Mouse (Mus musculus) spleen, postnatal 10 days (tissue): ENCODE results near the gene Fubp1.

Experiments
- DNase-seq, 2 experiments: peaks; one replicate each; pipeline ENCODE4 v3.0.0; 2021 to 2022; ENCODE audit warnings: low spot score in 2 of 2

The Fubp1 gene

DNA sequence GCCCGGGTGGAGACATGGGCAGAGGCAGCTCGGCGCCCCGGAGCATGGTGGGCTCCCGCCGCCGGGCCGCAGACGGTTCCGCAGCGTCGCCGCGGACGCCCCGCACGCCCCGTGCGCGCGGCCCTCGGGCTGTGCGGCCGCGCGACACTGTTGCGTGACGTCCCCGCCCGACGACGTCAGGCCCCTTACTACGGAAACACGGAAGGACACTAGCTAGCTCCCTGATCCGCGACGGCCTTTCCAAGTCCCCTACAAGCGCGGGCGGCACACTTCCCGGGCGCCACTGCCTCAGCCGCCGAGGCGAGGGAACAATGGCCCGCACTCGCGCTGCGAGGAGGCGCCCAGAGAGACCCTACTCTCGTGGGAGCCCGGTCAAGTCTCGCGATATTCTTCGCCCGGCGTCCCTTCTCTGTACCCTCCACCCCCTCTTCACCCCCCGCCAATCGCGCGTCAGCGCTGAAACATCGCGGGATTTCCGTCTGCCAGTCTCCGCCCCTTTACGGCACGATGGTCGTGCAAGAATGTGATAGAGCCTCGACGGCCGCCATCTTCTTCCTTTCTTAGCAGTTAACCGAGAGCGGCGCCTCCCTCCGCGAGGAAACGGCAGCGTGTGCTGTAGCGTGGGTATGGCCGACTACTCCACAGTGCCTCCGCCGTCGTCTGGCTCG is at the start of gene Fubp1, which contains the start of gene Dnajb4:
TSS of gene Fubp1 (plus strand) at position 456 of the 668 bp plus-strand sequence.
TSS of gene Dnajb4 (minus strand) at position 336 of the 668 bp plus-strand sequence.
- DNase-seq: peak; percentile 100

- no peak for DNase-seq
Observed at GRCm38 (mm10) chr3:152160607-152161006, 49.6 kb upstream of the Fubp1 start.

GRCm38 (mm10) chr3:152163320-152163719 is 46.9 kb upstream of the Fubp1 start:
- no peak for DNase-seq

DNA sequence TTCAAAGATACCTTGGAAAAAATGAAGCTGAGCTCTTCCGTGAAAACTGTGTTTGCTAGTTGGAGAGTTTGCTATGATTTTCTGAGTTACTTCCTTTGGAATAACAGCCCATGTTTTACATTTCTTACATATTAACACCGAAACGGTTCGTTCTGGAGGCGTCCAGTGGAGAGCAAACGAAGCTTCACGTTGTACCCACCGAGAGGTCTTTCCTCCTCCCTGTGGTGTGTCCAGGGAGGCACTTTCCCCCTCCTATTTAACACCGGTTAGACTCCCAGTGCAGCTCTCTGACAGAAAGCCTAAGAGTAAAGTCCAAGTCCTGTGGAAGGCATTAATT is 45.2 kb upstream of the Fubp1 start:
- DNase-seq: no peak

DNA sequence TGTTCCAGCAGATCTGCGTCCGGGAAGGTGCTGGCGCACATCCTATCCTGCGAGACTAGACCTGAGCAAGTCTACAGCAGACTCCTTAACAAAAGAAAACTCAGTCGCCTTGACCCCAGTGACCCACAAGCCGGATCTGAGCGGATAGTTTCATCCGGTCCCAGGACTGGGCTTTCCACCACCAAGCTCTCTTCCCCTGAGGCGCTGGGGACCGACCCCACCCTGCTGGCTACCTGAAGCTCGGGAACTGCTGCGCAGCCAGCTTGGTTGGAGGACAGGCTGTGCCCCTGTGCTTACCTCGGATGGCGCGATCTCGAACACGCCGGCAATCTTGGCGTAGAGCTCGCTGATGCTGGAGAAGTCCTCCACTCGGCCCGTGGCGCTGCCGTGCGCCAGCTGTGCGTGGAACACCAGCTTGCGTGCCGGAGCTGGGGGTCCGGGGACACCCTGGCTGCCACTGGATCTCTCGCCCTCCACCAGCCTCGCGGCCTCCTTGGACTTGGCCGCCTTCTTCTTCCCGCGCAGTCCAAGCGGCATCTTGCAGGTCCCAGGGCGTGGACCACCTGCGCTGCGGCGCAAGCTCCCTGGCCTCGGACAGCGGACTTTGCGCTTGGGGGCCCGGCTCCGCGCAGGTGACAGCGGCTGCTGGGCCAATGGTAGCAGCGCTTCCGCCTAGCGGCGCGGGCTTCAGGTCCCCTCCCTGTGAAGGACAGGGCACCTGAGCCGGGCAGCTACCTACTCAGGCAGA is 44.7 kb upstream of the Fubp1 start:
- no peak for DNase-seq

DNA sequence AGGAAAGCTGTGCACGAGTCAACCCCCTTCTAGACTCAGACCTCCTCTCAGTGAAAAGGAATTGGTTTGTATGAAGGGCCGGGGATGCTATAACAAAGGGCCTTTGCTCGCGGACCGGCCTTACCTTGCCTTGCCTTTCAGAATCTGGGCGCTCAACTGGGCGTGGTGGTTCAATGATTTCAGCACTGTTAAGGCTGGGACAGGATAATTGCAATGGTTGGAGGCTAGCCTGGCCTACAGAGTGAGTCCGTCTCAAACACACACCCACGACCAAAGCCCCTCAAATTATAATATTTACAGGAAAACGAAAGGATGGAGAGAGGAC is 44.2 kb upstream of the Fubp1 start, which contains the start of gene Gipc2:
TSS of gene Gipc2 (minus strand) at position 132 of the 325 bp plus-strand sequence.
- DNase-seq: no peak

DNA sequence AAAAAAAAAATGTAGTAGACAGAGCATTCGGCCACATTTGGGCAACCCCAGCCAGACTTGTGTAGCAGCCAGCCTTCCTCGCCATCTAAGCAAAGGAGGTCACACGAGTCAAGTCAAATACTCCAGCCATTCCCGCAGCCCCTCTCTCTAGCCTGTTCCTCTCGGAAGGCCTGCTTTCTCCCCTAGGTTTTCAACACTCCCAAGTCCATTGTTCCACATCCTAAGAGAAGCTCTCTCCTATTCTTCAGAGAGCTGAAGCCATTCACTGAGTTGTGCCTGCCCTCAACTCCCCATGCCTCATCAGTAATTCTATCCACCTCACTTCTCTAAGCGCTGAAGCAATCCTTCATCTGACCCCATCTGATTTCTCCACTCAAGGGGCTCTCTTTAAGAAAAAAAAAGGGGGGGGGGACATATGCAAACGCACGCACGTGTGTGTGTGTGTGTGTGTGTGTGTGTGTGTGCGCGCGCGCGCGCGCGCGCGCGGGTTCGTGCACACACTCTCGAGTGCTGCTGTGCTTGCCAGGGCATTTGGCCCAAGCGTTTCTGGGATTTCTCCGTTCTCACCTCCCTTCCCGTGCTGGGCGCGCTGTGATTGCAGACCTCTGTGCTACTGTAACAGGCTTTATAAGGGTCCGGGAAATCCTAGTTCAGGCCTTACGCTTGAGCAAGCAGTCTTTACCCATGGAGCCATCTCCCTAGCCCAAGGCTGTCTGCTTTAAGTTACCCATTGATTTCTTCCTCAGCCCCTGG is 43.3 kb upstream of the Fubp1 start:
- no peak for DNase-seq

DNA sequence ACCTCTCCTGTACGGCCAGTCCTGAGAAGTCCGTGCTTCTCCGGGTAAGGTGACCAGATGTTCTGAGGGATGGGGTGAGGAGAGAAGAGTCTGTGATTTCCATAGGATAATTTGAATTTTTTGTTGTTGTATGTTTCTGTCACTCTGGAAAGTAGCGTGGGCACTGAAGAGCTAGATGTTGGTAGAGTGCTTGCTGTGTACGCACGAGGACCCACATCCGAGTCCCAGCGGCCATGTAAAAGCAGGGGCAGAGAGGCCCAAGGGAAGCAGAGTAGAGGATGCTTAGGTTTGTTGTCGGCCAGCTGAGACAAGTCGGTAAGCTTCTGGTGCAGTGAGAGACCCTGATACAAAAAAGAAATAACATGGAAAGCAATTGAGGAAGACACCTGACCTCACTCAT is 42.2 kb upstream of the Fubp1 start:
- no peak for DNase-seq

DNA sequence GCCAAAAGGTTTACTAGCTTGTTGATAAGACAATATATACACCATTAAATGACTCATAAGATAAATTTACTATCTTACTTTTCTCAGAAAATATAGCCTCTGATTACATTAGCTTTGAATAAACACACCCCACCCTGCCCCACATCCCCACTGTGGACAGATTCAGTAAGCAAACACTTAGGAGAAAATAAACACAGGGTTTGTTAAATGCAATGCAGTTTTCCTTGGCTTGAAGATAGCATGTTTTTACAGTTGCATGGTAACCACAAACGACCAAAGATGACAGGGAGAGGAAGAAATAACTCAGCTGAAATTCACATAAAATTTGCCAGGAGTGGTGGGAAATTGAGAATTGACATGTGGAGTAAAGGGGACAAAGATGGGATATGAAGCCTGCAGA is 39.8 kb upstream of the Fubp1 start:
- DNase-seq: no peak

DNA sequence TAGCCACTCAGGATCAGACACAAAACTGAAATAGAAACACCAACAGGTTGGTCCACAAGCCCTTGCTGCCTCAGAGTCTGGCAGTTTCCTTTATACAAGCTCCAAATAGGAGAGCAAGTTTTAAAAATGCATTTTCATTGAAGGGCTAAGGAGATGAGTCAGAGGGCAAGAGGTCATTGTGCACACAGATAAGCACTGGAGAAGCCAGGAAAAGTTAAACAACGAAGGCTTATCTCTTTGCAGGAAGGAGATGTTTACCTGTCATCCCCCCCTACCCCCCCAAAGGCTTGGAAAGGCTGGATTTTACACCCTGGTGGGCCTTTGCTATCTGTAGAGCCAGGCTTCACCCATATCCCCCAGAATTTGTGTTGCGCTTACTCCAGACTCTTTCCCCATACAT is 39.0 kb upstream of the Fubp1 start:
- no peak for DNase-seq

DNA sequence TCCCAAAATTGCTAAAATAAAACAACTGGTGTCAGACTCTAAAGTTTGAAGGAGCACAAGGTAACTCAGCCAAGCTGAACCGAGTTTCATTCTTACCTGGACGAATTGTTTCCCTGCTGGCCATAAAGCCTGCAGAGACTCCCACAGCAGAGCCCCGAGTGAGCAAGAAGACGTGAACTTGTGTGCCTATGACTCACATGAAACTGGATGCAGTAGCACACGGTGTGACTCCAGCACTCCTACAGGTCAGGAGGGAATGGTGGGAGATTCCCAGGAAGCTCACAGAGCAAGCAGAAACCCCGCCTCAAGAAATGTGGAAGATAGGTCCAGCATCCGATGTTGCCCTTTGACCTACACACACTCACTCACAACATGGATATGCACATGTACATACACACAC is 38.4 kb upstream of the Fubp1 start:
- no peak for DNase-seq

DNA sequence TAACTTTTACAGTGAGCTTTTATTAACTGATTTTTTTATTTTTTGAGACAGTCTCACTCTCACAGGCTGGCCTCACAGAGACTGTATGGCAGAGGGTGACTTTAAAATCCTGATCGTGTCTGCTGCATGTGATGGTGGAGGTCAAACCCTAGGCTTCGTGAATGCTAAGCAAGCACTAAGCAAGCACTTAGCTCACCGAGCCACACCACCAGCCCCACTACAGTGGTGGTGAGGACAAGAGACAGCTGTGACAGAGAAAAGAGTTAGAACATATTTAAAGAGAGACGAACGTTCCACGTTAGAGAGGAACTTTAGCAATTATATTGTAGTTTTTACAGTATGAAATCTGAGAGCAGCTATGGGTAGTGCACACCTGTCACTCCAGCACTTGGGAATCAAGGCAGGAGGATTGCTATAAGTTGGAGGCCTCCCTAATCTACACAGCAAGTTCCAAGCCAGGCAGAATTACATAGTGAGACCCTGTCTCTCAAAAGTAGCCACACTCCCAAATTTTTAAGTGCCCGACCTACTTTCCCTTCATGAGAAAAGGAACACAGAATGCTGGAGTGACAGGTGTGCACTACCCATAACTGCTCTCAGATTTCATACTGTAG is 37.8 kb upstream of the Fubp1 start:
- no peak for DNase-seq

GRCm38 (mm10) chr3:152178816-152179215 is 31.4 kb upstream of the Fubp1 start:
- DNase-seq: no peak

DNA sequence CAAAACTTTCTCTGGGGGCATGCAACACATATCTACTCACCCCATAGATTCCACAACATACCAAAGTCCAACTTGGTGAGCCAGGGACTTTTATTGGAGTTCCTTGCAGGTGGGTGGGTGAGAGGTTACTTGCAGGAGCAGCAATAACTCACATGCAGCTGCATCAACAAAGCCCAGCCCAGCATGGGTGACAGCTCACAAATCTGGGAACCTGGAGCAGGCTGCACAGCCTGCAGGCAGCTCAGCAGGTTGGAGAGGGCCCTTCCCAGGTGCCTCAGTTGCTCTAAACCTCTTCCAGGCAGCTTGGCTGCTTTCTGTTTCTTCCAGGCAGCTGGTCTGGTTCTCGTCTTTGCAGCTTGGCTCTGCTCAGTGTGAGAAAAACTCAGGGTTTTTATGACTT is 30.9 kb upstream of the Fubp1 start:
- DNase-seq: no peak

GRCm38 (mm10) chr3:152180624-152181023 is 29.6 kb upstream of the Fubp1 start:
- no peak for DNase-seq

- DNase-seq: no peak
Observed at GRCm38 (mm10) chr3:152183522-152183921, 26.7 kb upstream of the Fubp1 start.

GRCm38 (mm10) chr3:152186106-152186505 is 24.1 kb upstream of the Fubp1 start:
- no peak for DNase-seq

- DNase-seq: no peak
Observed at GRCm38 (mm10) chr3:152189306-152189705, 20.9 kb upstream of the Fubp1 start.

DNA sequence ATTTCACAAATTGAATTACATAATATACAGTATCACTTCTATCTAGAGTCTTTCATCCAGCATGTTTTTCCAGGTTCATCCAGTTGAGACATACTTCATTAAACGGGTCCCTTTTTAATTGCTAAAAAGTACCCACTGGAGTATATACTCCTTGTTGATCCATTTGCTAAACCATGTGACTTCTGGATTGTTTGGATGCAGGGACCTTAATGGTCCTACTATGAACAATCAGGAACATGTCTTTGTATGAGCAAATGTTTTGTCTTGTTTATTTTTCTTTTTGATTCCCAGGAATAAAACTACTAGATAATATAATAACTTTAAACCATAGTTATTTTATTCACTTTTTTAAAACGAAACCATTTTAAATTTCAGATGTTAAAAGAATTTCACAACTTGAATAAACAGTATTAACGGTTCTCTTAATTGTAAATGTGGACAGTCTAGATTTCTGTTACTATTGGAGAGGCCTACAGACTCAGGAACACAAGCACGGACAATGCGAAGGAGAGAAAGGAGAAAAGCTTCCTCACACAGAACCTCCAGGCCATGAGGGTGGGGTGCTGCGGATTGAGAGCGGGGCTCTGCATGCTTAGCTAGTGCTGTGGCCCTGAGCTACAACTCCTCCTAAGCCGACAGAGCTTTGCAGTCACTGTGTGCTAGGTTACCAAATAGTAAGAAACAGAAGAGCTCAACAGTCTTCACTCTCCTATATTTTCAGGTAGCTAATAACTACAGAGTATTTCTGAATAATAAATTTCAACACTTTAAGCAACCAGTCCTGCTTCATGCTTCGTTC is 19.3 kb upstream of the Fubp1 start:
- no peak for DNase-seq

- peak; percentile 26 to 57 for DNase-seq
Observed at GRCm38 (mm10) chr3:152191791-152192237, 18.4 kb upstream of the Fubp1 start.

DNA sequence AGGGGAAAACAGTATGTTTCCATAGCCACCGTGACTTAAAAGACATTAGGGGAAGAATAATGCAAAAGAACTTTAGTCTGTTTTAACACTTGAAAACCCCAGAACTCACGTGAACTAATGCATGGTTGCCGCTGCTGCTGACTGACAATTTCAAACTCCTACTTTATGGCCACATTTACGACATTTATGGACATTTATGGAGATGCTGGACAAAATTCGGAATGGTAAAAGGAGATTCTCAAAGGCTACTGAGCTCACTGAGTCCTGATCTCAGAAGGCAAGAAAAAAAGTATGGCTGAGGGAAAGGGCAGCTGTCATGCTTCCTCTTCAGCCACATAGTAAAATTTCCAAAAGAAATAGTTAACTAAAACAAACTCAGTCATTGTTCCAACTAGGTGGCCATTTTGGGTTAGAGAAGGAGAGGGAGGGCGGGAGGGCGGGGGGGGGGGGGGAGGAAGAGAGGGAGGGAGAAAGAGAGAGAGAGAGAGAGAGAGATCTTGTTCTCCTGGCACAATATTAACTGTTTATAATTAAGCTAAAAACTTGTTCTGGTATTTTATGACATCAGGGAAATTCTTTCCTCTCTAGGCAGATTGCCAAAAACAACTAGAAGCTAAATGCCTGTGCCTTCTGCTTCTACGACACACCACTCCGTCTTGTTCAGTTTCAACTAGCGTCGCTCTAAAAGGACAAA is 17.8 kb upstream of the Fubp1 start:
- peak in 1 of 2 experiments; percentile 33 for DNase-seq
